Mouse (Mus musculus) midbrain, embryonic 11.5 days (tissue): ENCODE measurements at regions not wholly inside any gene's neighbourhood (a gene's known extent, or its start where the extent isn't known, plus 50 kb on each side); places are given as distances from the start of the nearest gene placed in this dataset.

Source experiments
- ATAC-seq: fragments of 200-750 bp; cut with Nextera tagmentation; 2 replicates; pipeline ENCODE4 v1.8.0; 2017; ENCODE audit warnings: moderate TSS enrichment, moderate library complexity; ENCODE audit not compliant: low FRiP score
- DNase-seq: peaks from one replicate; pipeline ENCODE4 v3.0.0; 2015; ENCODE audit warnings: low spot score; ENCODE audit errors: missing footprints
- H3K27ac ChIP-seq: fragments of 300-500 bp; sonication (generic); 2 replicates; pipeline ENCODE4 v1.5.1; 2014; ENCODE audit warnings: low read depth, low read length
- H3K27me3 ChIP-seq: fragments of 300-500 bp; sonication (generic); 2 replicates; pipeline ENCODE4 v1.6.1; 2014; ENCODE audit warnings: mild to moderate bottlenecking, low read length, moderate library complexity, mixed read lengths; ENCODE audit not compliant: control insufficient read depth, insufficient read depth
- H3K36me3 ChIP-seq: fragments of 300-500 bp; sonication (generic); 2 replicates; pipeline ENCODE4 v1.6.1; 2014; ENCODE audit warnings: mild to moderate bottlenecking, low read length, moderate library complexity, mixed read lengths; ENCODE audit not compliant: control insufficient read depth, insufficient read depth
- H3K4me1 ChIP-seq: fragments of 300-500 bp; sonication (generic); 2 replicates; pipeline ENCODE4 v1.6.1; 2014; ENCODE audit warnings: low read length; ENCODE audit not compliant: control insufficient read depth, insufficient read depth
- H3K4me2 ChIP-seq: fragments of 300-500 bp; sonication (generic); 2 replicates; pipeline ENCODE4 v1.6.1; 2014; ENCODE audit warnings: mild to moderate bottlenecking, moderate library complexity
- H3K4me3 ChIP-seq: fragments of 300-500 bp; sonication (generic); 2 replicates; pipeline ENCODE4 v1.5.1; 2014; ENCODE audit warnings: low read depth, low read length
- H3K9ac ChIP-seq: fragments of 300-500 bp; sonication (generic); 2 replicates; pipeline ENCODE4 v1.6.1; 2014; ENCODE audit warnings: low read length
- H3K9me3 ChIP-seq: fragments of 300-500 bp; sonication (generic); 2 replicates; pipeline ENCODE4 v1.6.1; 2016; ENCODE audit warnings: low read length; ENCODE audit not compliant: control insufficient read depth
- WGBS: fragments of 180-500 bp; shearing (Covaris S2); extraction: QIAGEN DNeasy Blood & Tissue Kit; methylation state at CpG from one replicate; pipeline ENCODE4 v1.1.7; 2014; 5-methylcytosine and 5-hydroxymethylcytosine counted together

GRCm38 (mm10) chr12:13077689-13078088, 136.0 kb upstream of the Mycn start:
- no peak for DNase-seq
- no peak for ATAC-seq
- H3K27me3 ChIP-seq = no peaks in the 10 kb centered on the region
- H3K36me3 ChIP-seq = no peaks in the 10 kb centered on the region
- no peak overlapping the region for H3K4me3 ChIP-seq
- H3K27ac ChIP-seq = no peak overlapping the region
- H3K9ac ChIP-seq = no peak overlapping the region
- WGBS = 84% methylated on average over 4 of the region's 4 CpGs
- H3K4me2 ChIP-seq = no peak overlapping the region
- no peaks in the 10 kb centered on the region for H3K9me3 ChIP-seq
- no peaks in the 10 kb centered on the region for H3K4me1 ChIP-seq

GRCm38 (mm10) chr12:13076699-13077287, 135.1 kb upstream of the Mycn start:
- no peak overlapping the region for H3K4me2 ChIP-seq
- no peaks in the 10 kb centered on the region for H3K4me1 ChIP-seq
- no peaks in the 10 kb centered on the region for H3K36me3 ChIP-seq
- no peaks in the 10 kb centered on the region for H3K27me3 ChIP-seq
- DNase-seq (peak; percentile 73), ATAC-seq (no peak)
- no peak overlapping the region for H3K4me3 ChIP-seq
- no peak overlapping the region for H3K27ac ChIP-seq
- no peak overlapping the region for H3K9ac ChIP-seq
- 52% methylated on average over 3 of the region's 3 CpGs for WGBS
- no peaks in the 10 kb centered on the region for H3K9me3 ChIP-seq

- Histone ChIP-seq H3K4me2 (no peak overlapping the region), H3K9ac (no peak overlapping the region), H3K4me3 (no peak overlapping the region), H3K36me3 (no peaks in the 10 kb centered on the region), H3K27ac (no peak overlapping the region), H3K4me1 (no peaks in the 10 kb centered on the region), H3K27me3 (no peaks in the 10 kb centered on the region), H3K9me3 (no peaks in the 10 kb centered on the region; the same call in 1 of the 2 replicates)
- ATAC-seq (no peak), DNase-seq (peak; percentile 54)
- WGBS = 79% methylated on average over 4 of the region's 4 CpGs
Measured at GRCm38 (mm10) chr12:13073126-13073886, 131.6 kb upstream of the Mycn start.

GRCm38 (mm10) chr12:13067295-13067694, 125.6 kb upstream of the Mycn start:
- 66% methylated on average over 5 of the region's 5 CpGs for WGBS
- Histone ChIP-seq H3K4me3 (no peak overlapping the region), H3K9me3 (no peaks in the 10 kb centered on the region; the same call in 1 of the 2 replicates), H3K27me3 (no peaks in the 10 kb centered on the region), H3K4me2 (no peak overlapping the region), H3K4me1 (no peaks in the 10 kb centered on the region), H3K9ac (no peak overlapping the region), H3K27ac (no peak overlapping the region), H3K36me3 (no peaks in the 10 kb centered on the region)
- ATAC-seq (no peak), DNase-seq (no peak)

- no peak overlapping the region for H3K4me3 ChIP-seq
- no peaks in the 10 kb centered on the region for H3K4me1 ChIP-seq
- WGBS = 72% methylated on average over 6 of the region's 6 CpGs
- H3K9ac ChIP-seq = no peak overlapping the region
- DNase-seq = no peak
- H3K27me3 ChIP-seq = no peaks in the 10 kb centered on the region
- no peak for ATAC-seq
- H3K36me3 ChIP-seq = no peaks in the 10 kb centered on the region
- no peaks in the 10 kb centered on the region; the same call in 1 of the 2 replicates for H3K9me3 ChIP-seq
- no peak overlapping the region for H3K27ac ChIP-seq
- no peak overlapping the region for H3K4me2 ChIP-seq
Measured at GRCm38 (mm10) chr12:13066604-13067181, 125.0 kb upstream of the Mycn start.

GRCm38 (mm10) chr12:13059473-13059872, 117.8 kb upstream of the Mycn start:
- WGBS = 68% methylated on average over 3 of the region's 3 CpGs

GRCm38 (mm10) chr12:13056246-13056645, 114.5 kb upstream of the Mycn start:
- Histone ChIP-seq H3K4me1 (0 out of 2 replicates have a peak, but pooled peaks cover 3% of the 10 kb centered on the region), H3K36me3 (no peaks in the 10 kb centered on the region), H3K4me3 (no peak overlapping the region), H3K27ac (no peak overlapping the region), H3K9ac (no peak overlapping the region), H3K9me3 (no peaks in the 10 kb centered on the region), H3K4me2 (no peak overlapping the region), H3K27me3 (no peaks in the 10 kb centered on the region)
- DNase-seq = no peak
- WGBS = 50% methylated on average over 7 of the region's 7 CpGs
- no peak for ATAC-seq

More at GRCm38 (mm10) chr12:13059473-13059872, 117.8 kb upstream of the Mycn start:
- Histone ChIP-seq H3K9me3 (no peaks in the 10 kb centered on the region), H3K4me1 (0 out of 2 replicates have a peak, but pooled peaks cover 3% of the 10 kb centered on the region), H3K4me2 (no peak overlapping the region), H3K4me3 (no peak overlapping the region), H3K36me3 (no peaks in the 10 kb centered on the region), H3K27ac (no peak overlapping the region), H3K27me3 (no peaks in the 10 kb centered on the region), H3K9ac (no peak overlapping the region)
- no peak for DNase-seq
- no peak for ATAC-seq

GRCm38 (mm10) chr12:13054611-13055010, 112.9 kb upstream of the Mycn start:
- Histone ChIP-seq H3K4me2 (no peak overlapping the region), H3K9ac (no peak overlapping the region), H3K36me3 (no peaks in the 10 kb centered on the region), H3K9me3 (no peaks in the 10 kb centered on the region), H3K4me3 (no peak overlapping the region), H3K27me3 (no peaks in the 10 kb centered on the region), H3K27ac (no peak overlapping the region), H3K4me1 (0 out of 2 replicates have a peak, but pooled peaks cover 3% of the 10 kb centered on the region)
- ATAC-seq = no peak
- no peak for DNase-seq
- WGBS = 86% methylated on average over 3 of the region's 3 CpGs

- Histone ChIP-seq H3K27me3 (no peaks in the 10 kb centered on the region), H3K4me3 (no peak overlapping the region), H3K27ac (no peak overlapping the region), H3K4me2 (no peak overlapping the region), H3K9ac (no peak overlapping the region), H3K9me3 (no peaks in the 10 kb centered on the region), H3K4me1 (0 out of 2 replicates have a peak, but pooled peaks cover 3% of the 10 kb centered on the region), H3K36me3 (no peaks in the 10 kb centered on the region)
- ATAC-seq (no peak), DNase-seq (no peak)
- 84% methylated on average over 5 of the region's 5 CpGs for WGBS
Measured at GRCm38 (mm10) chr12:13053746-13054145, 112.0 kb upstream of the Mycn start.
